Mouse (Mus musculus) adrenal gland, postnatal 10 days (tissue): ENCODE measurements at regions not wholly inside any gene's neighbourhood (a gene's known extent, or its start where the extent isn't known, plus 50 kb on each side); places are given as distances from the start of the nearest gene placed in this dataset.

Experiments used
- DNase-seq: peaks from one replicate; pipeline ENCODE4 v3.0.0; 2021; ENCODE audit warnings: mixed read lengths

GRCm38 (mm10) chr8:118028061-118028850 is 226.5 kb upstream of the Mphosph6 start:
- DNase-seq, result no peak

- no peak for DNase-seq
These were observed 221.7 kb upstream of the Mphosph6 start for GRCm38 (mm10) chr8:118023451-118023850.

- DNase-seq, result no peak
These were observed 220.2 kb upstream of the Mphosph6 start for GRCm38 (mm10) chr8:118021978-118022377.

- no peak for DNase-seq
These were observed 215.5 kb upstream of the Mphosph6 start for GRCm38 (mm10) chr8:118017261-118017660.

GRCm38 (mm10) chr8:118005186-118005585 is 203.4 kb upstream of the Mphosph6 start:
- no peak for DNase-seq

GRCm38 (mm10) chr8:118004391-118004851 is 202.7 kb upstream of the Mphosph6 start:
- no peak for DNase-seq

- no peak for DNase-seq
These were observed 199.4 kb upstream of the Mphosph6 start for GRCm38 (mm10) chr8:118001138-118001537.

GRCm38 (mm10) chr8:117991826-117992225 is 190.1 kb upstream of the Mphosph6 start:
- DNase-seq, result no peak

GRCm38 (mm10) chr8:117988781-117989180 is 187.0 kb upstream of the Mphosph6 start:
- DNase-seq, result no peak

- DNase-seq, result no peak
These were observed 166.6 kb upstream of the Mphosph6 start for GRCm38 (mm10) chr8:117968306-117968705.

GRCm38 (mm10) chr8:117966556-117966955 is 164.8 kb upstream of the Mphosph6 start:
- DNase-seq, result no peak

- DNase-seq, result no peak
These were observed 161.7 kb upstream of the Mphosph6 start for GRCm38 (mm10) chr8:117963426-117963825.

- no peak for DNase-seq
These were observed 160.9 kb upstream of the Mphosph6 start for GRCm38 (mm10) chr8:117962666-117963065.

GRCm38 (mm10) chr8:117959501-117959900 is 157.8 kb upstream of the Mphosph6 start:
- no peak for DNase-seq

- no peak for DNase-seq
These were observed 157.2 kb upstream of the Mphosph6 start for GRCm38 (mm10) chr8:117958914-117959313.

GRCm38 (mm10) chr8:117951656-117952055 is 149.9 kb upstream of the Mphosph6 start:
- no peak for DNase-seq

- no peak for DNase-seq
These were observed 144.8 kb upstream of the Mphosph6 start for GRCm38 (mm10) chr8:117946540-117946939.

GRCm38 (mm10) chr8:117934566-117935094 is 132.9 kb upstream of the Mphosph6 start:
- DNase-seq, result no peak

GRCm38 (mm10) chr8:117930687-117931086 is 128.9 kb upstream of the Mphosph6 start:
- peak; percentile 49 for DNase-seq

- no peak for DNase-seq
These were observed 127.9 kb upstream of the Mphosph6 start for GRCm38 (mm10) chr8:117929606-117930005.

GRCm38 (mm10) chr8:117923296-117923695 is 121.6 kb upstream of the Mphosph6 start:
- peak; percentile 2 for DNase-seq

GRCm38 (mm10) chr8:117903052-117903451 is 101.3 kb upstream of the Mphosph6 start:
- DNase-seq, result no peak

GRCm38 (mm10) chr8:117899892-117900291 is 98.1 kb upstream of the Mphosph6 start:
- DNase-seq, result no peak

- DNase-seq, result peak; percentile 53
These were observed 96.3 kb upstream of the Mphosph6 start for GRCm38 (mm10) chr8:117898015-117898414.
